Mouse (Mus musculus) cerebellum, postnatal 14 days (tissue): ENCODE measurements around the gene Ccdc142.
A peak's percentile ranks its signal among the peaks of the same experiment; 100 is the strongest.

ENCODE experiments used
- DNase-seq, 2 experiments: peaks; one replicate each; pipeline ENCODE4 v3.0.0; 2021; ENCODE audit warnings: mixed read lengths in 2 of 2

The Ccdc142 gene

GRCm38 (mm10) chr6:83118369-83118768 is 17.0 kb downstream of the Ccdc142 start:
- no peak for DNase-seq

- no peak for DNase-seq
Measured at GRCm38 (mm10) chr6:83118825-83119733, 17.7 kb downstream of the Ccdc142 start.

DNA sequence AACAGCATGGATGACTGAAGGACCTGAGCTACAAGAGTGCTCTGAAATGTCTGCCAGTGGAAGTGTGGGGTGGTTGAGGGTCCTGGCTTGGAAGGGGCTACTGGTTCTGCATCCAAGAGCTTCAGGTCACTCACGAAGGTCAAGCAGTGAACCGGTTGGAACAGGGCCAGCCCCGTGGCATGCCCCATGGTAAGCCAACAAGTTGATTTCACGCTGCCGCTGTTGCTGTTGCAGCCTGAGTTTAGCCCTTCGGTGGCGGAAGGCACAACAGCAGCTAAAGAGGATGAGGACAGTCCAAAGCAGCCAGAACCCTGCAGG is 18.3 kb downstream of the Ccdc142 start:
- DNase-seq, result peak in 1 of 2 experiments; percentile 58

GRCm38 (mm10) chr6:83120930-83121862 is 19.8 kb downstream of the Ccdc142 start, which contains the start of gene Wbp1:
Wbp1 (minus strand) TSS chr6:83121559.
- DNase-seq, result peak; percentile 92 to 94

DNA sequence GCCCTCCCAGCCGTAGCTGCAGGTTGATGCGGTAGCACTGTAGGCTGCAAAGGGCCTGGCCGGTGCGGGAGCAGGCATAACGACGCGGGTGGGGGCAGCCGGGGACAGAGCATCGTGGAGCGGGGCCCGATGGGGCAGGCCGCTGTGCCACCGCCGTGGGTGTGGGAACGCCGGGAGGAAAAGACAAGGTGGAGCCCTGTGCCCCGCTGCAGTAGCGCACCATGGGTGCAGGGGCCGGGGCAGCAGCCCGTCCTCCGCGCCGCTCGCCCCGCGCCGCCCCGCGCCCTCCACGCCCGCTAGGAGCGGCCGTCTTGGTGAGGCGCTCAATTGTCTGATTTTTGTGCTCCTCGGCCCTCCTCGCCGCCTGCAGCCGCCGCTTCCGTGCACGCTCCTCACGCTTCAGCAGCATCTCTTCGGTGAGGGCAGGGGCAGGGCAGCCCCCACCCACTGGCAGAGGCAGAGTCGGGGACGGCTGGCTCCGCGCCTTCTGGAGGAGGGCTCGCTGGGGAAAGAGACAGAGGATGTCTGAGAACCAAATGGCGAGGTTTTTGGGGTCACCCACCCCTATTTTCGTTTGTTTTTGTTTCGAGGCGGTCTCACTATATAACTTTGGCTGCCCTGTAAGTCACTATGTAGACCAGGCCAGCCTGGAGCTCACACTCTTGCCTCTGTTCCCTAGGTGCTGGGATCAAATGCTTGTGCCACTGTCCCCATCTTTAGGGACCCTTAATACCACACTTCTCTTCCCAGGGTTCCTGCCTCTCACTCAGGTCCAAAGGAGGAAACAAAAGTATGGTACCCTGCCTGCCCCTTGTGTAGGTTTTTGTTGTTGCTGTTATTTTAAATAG is 20.7 kb downstream of the Ccdc142 start:
- peak in 1 of 2 experiments; percentile 66 for DNase-seq

DNA sequence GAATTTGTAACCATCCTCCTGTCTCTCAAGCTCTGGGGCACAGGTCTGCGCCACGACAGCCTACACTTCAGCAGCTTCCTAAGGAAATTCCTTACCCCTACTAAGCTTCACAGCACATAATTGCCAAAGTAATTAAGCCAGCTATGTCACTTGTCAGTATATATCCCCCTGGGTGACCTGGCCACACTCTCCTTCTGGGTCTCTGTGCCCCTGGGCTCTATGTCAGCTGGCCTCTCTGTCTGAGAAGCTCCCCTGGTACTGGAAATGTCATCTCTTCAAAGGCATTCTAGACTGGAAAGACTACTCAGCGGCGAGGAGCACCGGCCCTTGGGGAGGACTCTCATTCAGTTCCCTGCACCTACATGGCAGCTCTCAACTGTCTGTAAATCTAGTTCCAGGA is 21.6 kb downstream of the Ccdc142 start:
- no peak for DNase-seq

DNA sequence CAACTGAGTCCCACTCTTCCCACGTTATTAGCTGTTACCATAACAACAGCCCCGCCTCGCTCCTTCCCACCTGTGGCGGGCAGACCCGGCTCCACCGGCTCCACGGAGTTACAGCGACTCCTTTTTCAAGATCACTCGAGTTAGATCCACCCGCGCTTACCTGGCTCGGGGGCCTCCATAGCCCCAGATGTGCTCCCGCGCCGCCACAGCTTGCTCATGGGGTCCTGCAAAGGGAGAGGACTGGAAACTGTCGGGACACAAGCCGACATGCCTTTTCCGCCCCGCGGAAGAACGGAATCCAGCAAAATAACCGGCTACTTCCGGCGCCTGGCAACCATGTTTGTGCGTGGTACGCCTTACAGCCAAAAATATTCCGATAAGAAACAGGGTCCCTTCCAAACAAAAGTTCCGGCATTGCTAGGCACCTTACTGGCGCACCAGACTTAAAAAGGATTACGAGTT is 23.5 kb downstream of the Ccdc142 start:
- peak; percentile 93 to 94 for DNase-seq

- DNase-seq, result no peak
Measured at GRCm38 (mm10) chr6:83125331-83125730, 23.9 kb downstream of the Ccdc142 start, which contains the start of gene Ino80b. Ino80b (minus strand) TSS chr6:83125431.

- no peak for DNase-seq
Measured at GRCm38 (mm10) chr6:83127419-83127818, 26.0 kb downstream of the Ccdc142 start.

DNA sequence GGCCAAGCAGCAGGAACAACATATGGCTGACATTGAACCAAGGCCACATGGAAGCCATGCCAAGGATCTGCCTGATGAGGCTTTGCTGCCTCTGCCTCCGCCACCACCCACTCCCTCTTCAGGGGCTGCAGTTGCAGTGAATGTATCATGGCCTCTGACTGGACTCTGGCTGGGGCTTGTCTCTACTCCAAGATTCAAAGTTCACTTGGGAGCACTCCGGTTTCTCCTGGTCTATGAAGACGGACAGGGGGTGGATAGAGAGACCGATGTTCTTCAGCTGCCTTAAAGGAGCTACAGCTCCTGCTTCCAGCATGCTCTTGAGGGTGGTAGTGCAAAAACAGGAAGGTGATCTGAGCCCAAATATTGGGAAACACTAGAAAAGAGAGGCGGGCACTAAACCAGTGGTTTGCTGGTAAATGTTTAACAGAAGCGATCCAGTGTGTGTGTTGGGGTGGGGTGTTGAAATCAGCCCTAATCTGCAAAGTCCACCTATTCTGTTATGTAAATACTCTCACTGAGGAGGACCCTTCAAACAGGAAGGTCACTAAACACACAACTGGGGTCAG is 30.2 kb downstream of the Ccdc142 start:
- DNase-seq, result peak in 1 of 2 experiments; percentile 31

GRCm38 (mm10) chr6:83132176-83132919 is 30.9 kb downstream of the Ccdc142 start:
- DNase-seq, result no peak

DNA sequence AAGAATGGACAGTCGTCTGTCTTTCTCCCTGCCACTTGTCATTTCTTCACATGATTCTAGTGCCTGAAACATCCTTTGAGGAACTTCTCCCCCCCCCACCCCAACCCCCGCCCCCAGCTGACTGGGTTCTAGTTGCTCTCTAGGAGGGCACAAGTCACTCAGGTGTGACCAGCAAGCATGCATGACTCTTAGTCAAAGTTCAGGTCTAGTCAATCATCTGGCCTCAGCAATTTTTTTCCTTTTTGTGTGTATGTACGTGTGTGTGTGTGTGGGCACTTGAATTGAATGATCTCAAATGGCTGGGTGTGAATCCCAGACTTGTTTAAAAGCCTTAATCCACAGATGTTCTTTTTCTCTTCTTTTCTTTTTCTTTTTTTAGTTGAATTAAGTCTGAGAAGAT is 32.8 kb downstream of the Ccdc142 start:
- no peak for DNase-seq

GRCm38 (mm10) chr6:83134951-83135513 is 33.6 kb downstream of the Ccdc142 start, which contains the start of gene Rtkn:
Rtkn (plus strand) TSS chr6:83135463.
- no peak for DNase-seq

DNA sequence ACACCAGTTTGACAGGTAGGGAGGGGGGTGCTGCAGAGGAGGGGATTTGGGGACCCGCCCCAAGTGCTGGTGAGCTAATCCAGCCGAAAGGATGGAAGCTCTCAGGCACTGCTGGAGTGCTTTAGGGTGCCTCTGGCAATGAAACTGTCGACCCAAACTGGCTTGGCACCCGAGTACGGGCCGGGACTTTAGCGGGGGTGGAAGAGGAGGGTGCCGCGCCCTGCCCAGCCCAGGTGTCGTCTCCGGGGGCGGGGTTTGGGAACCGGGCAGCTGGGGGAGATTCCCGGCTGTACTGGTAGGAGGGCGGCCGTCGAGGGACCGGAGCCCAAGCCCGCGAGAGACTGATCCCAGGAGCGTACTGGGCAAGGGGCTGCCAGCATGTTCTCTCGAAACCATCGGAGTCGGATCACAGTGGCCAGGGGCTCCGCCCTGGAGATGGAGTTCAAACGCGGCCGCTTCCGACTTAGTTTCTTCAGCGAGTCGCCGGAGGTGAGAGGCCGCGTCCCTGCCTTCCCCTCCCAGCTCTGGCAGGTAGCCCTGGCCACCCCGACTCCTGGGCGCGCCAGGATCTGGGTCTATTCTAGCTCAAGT is 34.3 kb downstream of the Ccdc142 start:
- no peak for DNase-seq

DNA sequence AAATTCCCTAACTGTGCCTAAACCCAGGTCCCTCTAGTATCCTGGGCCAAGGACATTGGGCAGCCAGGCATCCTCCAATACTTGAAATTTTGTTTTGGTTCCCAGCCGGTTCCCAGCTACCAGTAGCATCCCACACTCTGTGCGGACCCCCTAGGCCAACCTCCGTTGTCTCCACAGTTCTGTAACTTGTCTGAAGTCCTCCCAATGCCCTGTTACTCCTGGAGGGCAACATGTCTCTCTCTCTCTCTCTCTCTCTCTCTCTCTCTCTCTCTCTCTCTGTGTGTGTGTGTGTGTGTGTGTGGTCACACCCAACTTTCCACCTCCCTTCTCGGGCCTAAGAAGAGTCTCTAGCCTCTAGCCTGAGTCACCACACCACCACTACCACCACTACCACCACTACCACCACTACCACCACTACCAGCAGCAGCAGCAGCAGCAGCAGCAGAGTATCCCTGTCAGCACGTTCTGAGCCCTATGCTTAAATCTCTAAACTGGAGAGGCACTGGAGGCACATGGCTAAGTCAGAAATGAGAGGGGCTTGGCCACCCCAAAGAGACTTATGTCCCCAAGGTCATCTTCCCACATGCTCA is 35.0 kb downstream of the Ccdc142 start:
- DNase-seq, result no peak

GRCm38 (mm10) chr6:83136881-83137575 is 35.6 kb downstream of the Ccdc142 start:
- DNase-seq, result peak in 1 of 2 experiments; percentile 38

GRCm38 (mm10) chr6:83137576-83137950 is 36.2 kb downstream of the Ccdc142 start:
- DNase-seq, result peak in 1 of 2 experiments; percentile 53

DNA sequence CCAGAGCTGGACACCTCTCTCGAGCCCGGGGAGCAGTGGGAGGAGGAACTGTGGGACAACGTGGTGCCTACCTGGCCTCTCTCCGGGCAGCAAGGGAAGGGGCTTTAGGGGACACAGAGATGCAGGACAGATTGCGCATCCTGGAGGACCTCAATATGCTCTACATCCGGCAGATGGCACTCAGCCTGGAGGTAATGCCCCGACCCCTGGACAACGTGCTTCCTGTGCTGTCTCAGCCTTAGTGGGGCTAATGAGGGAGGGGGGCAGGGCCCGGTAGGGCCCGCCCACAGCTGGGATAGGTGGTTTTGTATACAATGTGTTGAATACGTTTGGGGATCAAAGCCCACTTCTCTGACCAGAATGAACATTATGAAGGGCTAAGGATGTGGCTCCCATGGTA is 36.7 kb downstream of the Ccdc142 start:
- DNase-seq, result no peak

DNA sequence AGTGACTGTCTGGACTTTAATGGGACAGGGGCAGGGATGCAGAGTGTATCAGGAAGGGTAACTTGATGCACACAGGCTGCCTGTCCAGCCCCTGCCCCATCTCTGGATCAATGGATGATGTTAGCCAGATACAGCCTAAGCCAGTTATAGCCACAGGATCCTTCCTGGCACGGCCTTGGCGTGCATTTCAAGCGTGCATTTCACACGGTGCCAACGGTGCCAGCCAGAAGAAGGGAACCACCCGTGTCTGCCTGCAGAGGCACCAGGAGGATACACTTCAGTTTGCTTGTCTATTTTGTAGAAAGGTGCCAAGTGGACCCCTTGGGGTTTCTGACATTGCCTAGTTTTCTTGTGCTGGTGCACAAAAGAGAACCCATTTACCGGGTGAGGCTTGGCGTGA is 38.6 kb downstream of the Ccdc142 start:
- DNase-seq, result no peak
